Mouse (Mus musculus) forebrain, embryonic 13.5 days (tissue): Measurements from ENCODE around the gene Hspa5. TPM values are rescaled to one million over a fixed set of nuclear protein-coding genes. Genes with fewer than 3 reads are reported as not detected.

Source experiments
- ATAC-seq: fragments of 200-750 bp; cut with Nextera tagmentation; 2 replicates; pipeline ENCODE4 v1.8.0; 2017
- H3K27ac ChIP-seq: fragments of 300-500 bp; sonication (generic); 2 replicates; pipeline ENCODE4 v1.5.1; 2015; ENCODE audit warnings: inconsistent platforms, mild to moderate bottlenecking, moderate library complexity
- H3K27me3 ChIP-seq: fragments of 300-500 bp; sonication (generic); 2 replicates; pipeline ENCODE4 v1.6.1; 2015; ENCODE audit warnings: mild to moderate bottlenecking, inconsistent platforms
- H3K36me3 ChIP-seq: fragments of 300-500 bp; sonication (generic); 2 replicates; pipeline ENCODE4 v1.6.1; 2015; ENCODE audit warnings: mild to moderate bottlenecking, inconsistent platforms; ENCODE audit not compliant: poor library complexity, severe bottlenecking
- H3K4me1 ChIP-seq: fragments of 300-500 bp; sonication (generic); 2 replicates; pipeline ENCODE4 v1.6.1; 2015; ENCODE audit warnings: inconsistent platforms
- H3K4me2 ChIP-seq: fragments of 300-500 bp; sonication (generic); 2 replicates; pipeline ENCODE4 v1.6.1; 2015; ENCODE audit warnings: inconsistent platforms, mild to moderate bottlenecking, moderate library complexity
- H3K4me3 ChIP-seq: fragments of 300-500 bp; sonication (generic); 2 replicates; pipeline ENCODE4 v1.5.1; 2015; ENCODE audit warnings: mild to moderate bottlenecking, inconsistent platforms
- H3K9ac ChIP-seq: fragments of 300-500 bp; sonication (generic); 2 replicates; pipeline ENCODE4 v1.6.1; 2015; ENCODE audit warnings: mild to moderate bottlenecking, inconsistent platforms
- H3K9me3 ChIP-seq: fragments of 300-500 bp; sonication (generic); replicated peaks from 2 replicates; pipeline ENCODE4 v1.6.1; 2016; ENCODE audit warnings: inconsistent platforms
- WGBS: fragments of 180-500 bp; shearing (Covaris S2); methylation state at CpG from one replicate; pipeline ENCODE4 v1.1.7; 2015; 5-methylcytosine and 5-hydroxymethylcytosine counted together
- polyA plus RNA-seq: library from polyadenylated mRNA; unstranded; fragments of >200 nt; fragmentation: Nextera tagmentation; extraction: Ambion mirVana; gene quantifications from 2 replicates; pipeline ENCODE4 v1.2.1, GENCODE M21; 2015

Gene Hspa5
- polyA plus RNA-seq, 1 experiment from 2014 or later = 424 TPM

- peaks cover 6% of the 10 kb centered on the region; the same call in 1 of the 2 replicates for H3K9me3 ChIP-seq
- H3K4me2 ChIP-seq = peak within 1 kb of the TSS; percentile 76
- H3K4me3 ChIP-seq = peak within 1 kb of the TSS; percentile 98
- peaks cover 17% of the 10 kb centered on the region for H3K27me3 ChIP-seq
- ATAC-seq = peak; percentile 99
- peak within 1 kb of the TSS; percentile 65 for H3K27ac ChIP-seq
- WGBS = under 1% methylated on average over 49 of the region's 57 CpGs
- H3K36me3 ChIP-seq = peaks cover 15% of the 10 kb centered on the region
- H3K4me1 ChIP-seq = peaks cover 23% of the 10 kb centered on the region
- peak within 1 kb of the TSS; percentile 96 for H3K9ac ChIP-seq
Observed at GRCm38 (mm10) chr2:34825827-34826459, 54.2 kb downstream of the Hspa5 start, which contains the start of gene Fbxw2. Fbxw2 (minus strand) TSS chr2:34826311.

DNA sequence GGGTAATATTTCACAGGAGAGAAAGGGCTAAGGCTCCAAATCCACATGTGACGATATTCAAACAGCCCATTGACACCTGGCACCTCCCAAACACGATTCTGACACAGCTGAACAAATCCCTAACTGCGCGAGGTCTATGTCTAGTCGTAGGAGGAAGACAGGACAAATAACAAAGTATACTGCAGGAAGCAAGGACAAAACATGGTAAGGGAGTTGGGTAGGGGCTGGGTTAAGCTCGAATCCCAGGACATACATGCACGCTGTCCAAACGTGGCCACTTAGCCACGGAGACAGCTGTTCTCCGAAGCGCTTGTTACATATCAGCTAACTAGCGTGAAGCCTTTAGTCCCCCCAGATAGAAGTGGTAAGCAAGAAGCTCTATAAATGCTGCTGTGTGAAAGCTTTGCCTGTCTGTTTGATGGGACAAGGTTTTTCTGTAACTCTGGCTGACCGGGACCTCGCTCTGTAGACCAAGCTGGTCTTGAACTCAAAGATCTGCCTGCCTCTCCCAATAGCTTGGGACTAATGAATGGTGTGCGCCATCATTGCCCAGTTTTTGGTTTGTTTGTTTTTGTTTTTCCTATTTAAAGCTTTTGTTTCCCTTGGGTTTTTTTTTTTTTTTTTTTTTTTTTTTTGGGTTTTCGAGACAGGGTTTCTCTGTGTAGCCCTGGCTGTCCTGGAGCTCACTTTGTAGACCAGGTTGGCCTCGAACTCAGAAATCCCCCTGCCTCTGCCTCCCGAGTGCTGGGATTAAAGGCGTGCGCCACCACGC lies 54.9 kb downstream of the Hspa5 start:
- Histone ChIP-seq H3K27me3 (peaks cover 17% of the 10 kb centered on the region), H3K36me3 (peaks cover 11% of the 10 kb centered on the region), H3K4me2 (peak overlapping the region; percentile 76), H3K4me3 (peak overlapping the region; percentile 98), H3K9ac (peak overlapping the region; percentile 96), H3K4me1 (peaks cover 23% of the 10 kb centered on the region), H3K27ac (no peak overlapping the region; the same call in 1 of the 2 replicates), H3K9me3 (peaks cover 6% of the 10 kb centered on the region; the same call in 1 of the 2 replicates)
- WGBS = 36% methylated on average over 20 of the region's 21 CpGs
- ATAC-seq = peak; percentile 44; the same call in 1 of the 2 replicates

Other genes with a start within 250 kb of the Hspa5 start
- gene Gapvd1, start 16.7 kb upstream of the Hspa5 start, polyA plus RNA-seq = 112 and 123 TPM in 2 replicates
- gene Rabepk, start 27.9 kb downstream of the Hspa5 start, polyA plus RNA-seq = 27.2 and 29.8 TPM in 2 replicates
- 86.8 and 103 TPM in 2 replicates for gene Fbxw2, start 54.3 kb downstream of the Hspa5 start, polyA plus RNA-seq
- 0.10 TPM in 1 of 2 replicates, not detected in the other for gene Gm34653, start 61.0 kb downstream of the Hspa5 start, polyA plus RNA-seq
- 0.08 TPM in 1 of 2 replicates, not detected in the other for gene Cutal, start 102.4 kb downstream of the Hspa5 start, polyA plus RNA-seq
- gene Psmd5, start 103.0 kb downstream of the Hspa5 start, polyA plus RNA-seq = 101 and 109 TPM in 2 replicates
- 4.2 and 4.5 TPM in 2 replicates for gene Phf19, start 142.1 kb downstream of the Hspa5 start, polyA plus RNA-seq
- 0.13 and 0.34 TPM in 2 replicates for gene Traf1, start 189.8 kb downstream of the Hspa5 start, polyA plus RNA-seq